Mouse (Mus musculus) midbrain, embryonic 11.5 days (tissue): Measurements from ENCODE around the gene Slit1. TPM values are rescaled to one million over a fixed set of nuclear protein-coding genes. Genes with fewer than 3 reads are reported as not detected.

Experiments used
- ATAC-seq: fragments of 200-750 bp; cut with Nextera tagmentation; 2 replicates; pipeline ENCODE4 v1.8.0; 2017; ENCODE audit warnings: moderate TSS enrichment, moderate library complexity; ENCODE audit not compliant: low FRiP score
- DNase-seq: peaks from one replicate; pipeline ENCODE4 v3.0.0; 2015; ENCODE audit warnings: low spot score; ENCODE audit errors: missing footprints
- H3K27ac ChIP-seq: fragments of 300-500 bp; sonication (generic); 2 replicates; pipeline ENCODE4 v1.5.1; 2014; ENCODE audit warnings: low read depth, low read length
- H3K27me3 ChIP-seq: fragments of 300-500 bp; sonication (generic); 2 replicates; pipeline ENCODE4 v1.6.1; 2014; ENCODE audit warnings: mild to moderate bottlenecking, low read length, moderate library complexity, mixed read lengths; ENCODE audit not compliant: control insufficient read depth, insufficient read depth
- H3K36me3 ChIP-seq: fragments of 300-500 bp; sonication (generic); 2 replicates; pipeline ENCODE4 v1.6.1; 2014; ENCODE audit warnings: mild to moderate bottlenecking, low read length, moderate library complexity, mixed read lengths; ENCODE audit not compliant: control insufficient read depth, insufficient read depth
- H3K4me1 ChIP-seq: fragments of 300-500 bp; sonication (generic); 2 replicates; pipeline ENCODE4 v1.6.1; 2014; ENCODE audit warnings: low read length; ENCODE audit not compliant: control insufficient read depth, insufficient read depth
- H3K4me2 ChIP-seq: fragments of 300-500 bp; sonication (generic); 2 replicates; pipeline ENCODE4 v1.6.1; 2014; ENCODE audit warnings: mild to moderate bottlenecking, moderate library complexity
- H3K4me3 ChIP-seq: fragments of 300-500 bp; sonication (generic); 2 replicates; pipeline ENCODE4 v1.5.1; 2014; ENCODE audit warnings: low read depth, low read length
- H3K9ac ChIP-seq: fragments of 300-500 bp; sonication (generic); 2 replicates; pipeline ENCODE4 v1.6.1; 2014; ENCODE audit warnings: low read length
- H3K9me3 ChIP-seq: fragments of 300-500 bp; sonication (generic); 2 replicates; pipeline ENCODE4 v1.6.1; 2016; ENCODE audit warnings: low read length; ENCODE audit not compliant: control insufficient read depth
- WGBS: fragments of 180-500 bp; shearing (Covaris S2); extraction: QIAGEN DNeasy Blood & Tissue Kit; methylation state at CpG from one replicate; pipeline ENCODE4 v1.1.7; 2014; 5-methylcytosine and 5-hydroxymethylcytosine counted together
- polyA plus RNA-seq: library from polyadenylated mRNA; unstranded; fragments of >200 nt; fragmentation: Nextera tagmentation; extraction: Ambion mirVana; gene quantifications from 2 replicates; pipeline ENCODE4 v1.2.1, GENCODE M21; 2014

The Slit1 gene
- polyA plus RNA-seq, 1 experiment from 2014 or later = 10.2 TPM

DNA sequence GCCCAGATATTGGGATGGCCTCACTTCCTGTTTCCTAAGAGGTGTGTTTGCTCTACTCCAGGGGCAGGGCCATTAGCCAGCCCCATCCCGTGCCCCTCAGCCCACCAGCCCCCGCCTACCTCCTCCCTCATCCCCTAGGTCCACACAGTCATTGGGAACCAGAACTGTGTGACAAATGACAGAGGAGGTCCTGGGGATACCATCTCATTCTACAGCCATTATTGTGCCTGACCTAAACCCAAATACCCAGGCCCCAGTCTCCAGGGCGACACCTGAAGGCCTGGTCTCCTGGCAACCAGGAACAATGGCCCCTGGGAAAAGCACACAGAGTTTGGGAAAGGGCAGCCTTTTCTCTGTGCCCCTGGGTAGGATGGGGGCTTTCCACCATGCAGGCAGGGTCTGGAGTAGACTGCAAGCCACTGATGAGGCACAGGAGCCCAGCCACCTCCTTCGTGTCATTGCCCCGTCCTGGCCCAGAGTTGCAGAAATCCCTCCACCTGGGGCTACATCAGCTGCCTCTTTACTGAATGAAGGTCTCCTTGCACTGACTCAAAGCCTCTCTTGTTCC lies 44.5 kb downstream of the Slit1 start:
- 14% methylated on average over 5 of the region's 5 CpGs for WGBS

DNA sequence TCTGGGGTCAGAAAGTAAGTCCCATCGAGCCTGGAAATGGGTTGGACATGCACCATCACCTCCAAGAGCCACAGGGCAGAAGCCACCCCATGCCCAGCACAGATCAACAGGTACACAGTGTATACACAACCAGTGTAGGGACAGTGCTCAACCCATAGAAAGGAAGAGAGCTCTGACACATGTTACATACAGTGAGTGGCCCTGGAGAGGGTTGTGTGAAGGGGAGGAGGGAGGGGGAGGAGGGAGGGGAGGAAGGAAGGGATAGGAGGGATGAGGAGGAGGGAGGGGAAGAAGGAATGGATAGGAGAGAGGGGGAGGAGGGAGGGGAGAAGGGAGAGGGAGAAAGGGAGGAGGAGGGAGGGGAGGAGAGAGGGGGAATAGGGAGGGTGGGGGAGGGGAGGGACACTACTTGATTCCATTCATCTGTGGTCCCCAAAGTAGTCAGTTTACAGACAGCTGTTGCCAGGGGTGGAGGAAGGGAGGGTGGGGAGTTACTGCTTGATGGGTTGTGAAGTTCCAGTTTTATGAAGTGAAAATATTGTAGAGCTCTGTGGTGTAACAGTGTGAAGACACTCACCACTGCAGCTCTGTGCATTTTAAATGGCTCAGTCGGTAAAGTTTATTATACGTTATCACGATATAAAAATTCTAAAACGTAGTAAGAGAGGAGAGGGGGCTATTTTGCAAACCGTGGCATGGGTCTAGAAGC lies 45.5 kb downstream of the Slit1 start:
- Histone ChIP-seq H3K27me3 (peaks cover 10% of the 10 kb centered on the region), H3K36me3 (no peaks in the 10 kb centered on the region), H3K9ac (no peak overlapping the region), H3K4me2 (peak overlapping the region; percentile 4; the same call in 1 of the 2 replicates), H3K9me3 (no peaks in the 10 kb centered on the region), H3K4me3 (no peak overlapping the region), H3K27ac (peak overlapping the region; percentile 83), H3K4me1 (peaks cover 61% of the 10 kb centered on the region)
- 59% methylated on average over 6 of the region's 6 CpGs for WGBS
- peak; percentile 73 for ATAC-seq
- DNase-seq = peak; percentile 92

More for the DNA sequence above, 44.5 kb downstream of the Slit1 start:
- Histone ChIP-seq H3K9me3 (no peaks in the 10 kb centered on the region), H3K27ac (peak overlapping the region; percentile 83), H3K9ac (no peak overlapping the region), H3K4me2 (no peak overlapping the region), H3K27me3 (peaks cover 10% of the 10 kb centered on the region), H3K4me1 (peaks cover 56% of the 10 kb centered on the region), H3K4me3 (no peak overlapping the region), H3K36me3 (no peaks in the 10 kb centered on the region)
- DNase-seq (peak; percentile 94), ATAC-seq (peak; percentile 77)

DNA sequence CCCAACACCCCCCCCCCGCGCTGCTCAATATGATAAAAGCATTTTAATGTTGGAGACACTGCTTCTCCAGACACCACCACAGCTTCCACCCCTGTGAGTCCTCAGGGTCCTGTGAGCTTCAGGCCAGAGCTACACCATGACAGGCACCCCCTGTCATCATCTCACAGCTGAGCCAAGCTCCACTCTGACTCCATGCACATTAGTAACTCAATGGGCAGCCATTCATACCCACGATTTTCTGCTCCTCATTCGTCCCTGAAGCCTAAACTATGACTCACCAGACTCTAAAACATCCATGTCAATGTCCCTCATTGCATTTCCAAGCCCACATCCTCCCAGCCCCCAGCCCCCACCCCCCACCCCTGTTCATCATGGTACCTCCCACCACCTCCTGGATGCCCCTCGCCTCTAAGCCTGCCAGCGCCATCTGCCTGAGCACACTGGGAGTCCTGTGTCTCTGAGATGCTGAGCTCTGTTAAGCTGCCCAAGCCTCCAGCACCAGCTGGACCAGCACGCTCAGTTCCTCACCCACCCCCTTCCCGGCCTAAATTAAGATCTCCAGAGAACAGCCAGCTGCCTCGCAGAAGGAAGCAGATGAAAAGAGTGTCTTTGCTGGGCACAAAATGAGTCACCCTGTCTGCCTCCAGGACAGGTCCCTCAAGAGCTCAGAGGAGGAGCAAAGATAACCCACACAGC lies 46.2 kb downstream of the Slit1 start:
- Histone ChIP-seq H3K36me3 (no peaks in the 10 kb centered on the region), H3K27me3 (peaks cover 13% of the 10 kb centered on the region), H3K9ac (no peak overlapping the region), H3K4me3 (no peak overlapping the region), H3K27ac (peak overlapping the region; percentile 83), H3K4me2 (peak overlapping the region; percentile 4; the same call in 1 of the 2 replicates), H3K4me1 (peaks cover 61% of the 10 kb centered on the region), H3K9me3 (no peaks in the 10 kb centered on the region; the same call in 1 of the 2 replicates)
- DNase-seq = no peak
- WGBS = 26% methylated on average over 9 of the region's 9 CpGs
- ATAC-seq = peak; percentile 79

DNA sequence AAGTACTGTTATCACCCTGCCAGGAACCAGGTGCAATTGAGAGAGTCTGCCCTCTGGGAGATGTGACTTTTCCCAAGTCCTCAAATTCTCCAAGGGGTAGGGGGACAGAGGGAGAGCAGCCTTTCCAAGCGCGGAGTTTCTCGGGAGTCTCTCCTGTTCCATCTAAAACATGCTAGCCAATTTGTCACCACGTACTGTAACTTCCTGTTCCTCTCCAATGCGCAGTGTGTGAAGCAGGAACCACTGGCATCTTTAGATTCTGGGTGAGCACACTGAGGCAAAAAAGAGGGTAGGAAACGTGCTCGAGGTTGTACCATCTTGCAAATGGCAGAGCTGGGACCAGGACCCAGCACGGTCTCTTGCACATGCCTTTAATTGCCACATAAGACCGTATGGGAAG lies 47.0 kb downstream of the Slit1 start:
- H3K9ac ChIP-seq = no peak overlapping the region
- H3K27me3 ChIP-seq = peaks cover 13% of the 10 kb centered on the region
- no peak overlapping the region for H3K27ac ChIP-seq
- H3K4me3 ChIP-seq = no peak overlapping the region
- ATAC-seq = no peak
- no peaks in the 10 kb centered on the region; the same call in 1 of the 2 replicates for H3K9me3 ChIP-seq
- WGBS = 90% methylated on average over 9 of the region's 9 CpGs
- H3K4me1 ChIP-seq = peaks cover 61% of the 10 kb centered on the region
- DNase-seq = no peak
- H3K36me3 ChIP-seq = no peaks in the 10 kb centered on the region
- H3K4me2 ChIP-seq = no peak overlapping the region

DNA sequence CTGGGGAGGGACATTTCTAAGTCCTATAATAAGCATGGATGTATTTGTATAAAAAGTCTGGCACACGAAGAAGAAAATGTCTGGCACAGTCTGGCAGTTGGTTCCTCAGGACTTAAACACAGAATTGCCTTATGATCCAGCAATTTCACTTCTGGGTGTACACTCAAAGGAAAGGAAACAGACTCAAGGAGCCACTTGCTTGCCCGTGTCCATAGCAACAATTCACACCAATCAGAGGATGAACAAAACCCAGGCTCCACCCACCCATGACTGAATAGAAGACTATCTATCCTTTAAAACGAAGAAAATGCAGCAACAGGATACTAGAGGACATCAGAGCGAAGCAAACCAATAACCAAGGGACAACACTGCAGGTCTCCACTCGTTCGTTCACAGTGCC lies 48.4 kb downstream of the Slit1 start:
- ATAC-seq (no peak), DNase-seq (no peak)
- 61% methylated on average over 6 of the region's 6 CpGs for WGBS
- no peaks in the 10 kb centered on the region for H3K36me3 ChIP-seq
- H3K9ac ChIP-seq = no peak overlapping the region
- H3K27me3 ChIP-seq = peaks cover 13% of the 10 kb centered on the region
- H3K9me3 ChIP-seq = no peaks in the 10 kb centered on the region; the same call in 1 of the 2 replicates
- H3K4me1 ChIP-seq = peaks cover 56% of the 10 kb centered on the region
- no peak overlapping the region for H3K4me3 ChIP-seq
- H3K4me2 ChIP-seq = no peak overlapping the region
- H3K27ac ChIP-seq = no peak overlapping the region; the same call in 1 of the 2 replicates

DNA sequence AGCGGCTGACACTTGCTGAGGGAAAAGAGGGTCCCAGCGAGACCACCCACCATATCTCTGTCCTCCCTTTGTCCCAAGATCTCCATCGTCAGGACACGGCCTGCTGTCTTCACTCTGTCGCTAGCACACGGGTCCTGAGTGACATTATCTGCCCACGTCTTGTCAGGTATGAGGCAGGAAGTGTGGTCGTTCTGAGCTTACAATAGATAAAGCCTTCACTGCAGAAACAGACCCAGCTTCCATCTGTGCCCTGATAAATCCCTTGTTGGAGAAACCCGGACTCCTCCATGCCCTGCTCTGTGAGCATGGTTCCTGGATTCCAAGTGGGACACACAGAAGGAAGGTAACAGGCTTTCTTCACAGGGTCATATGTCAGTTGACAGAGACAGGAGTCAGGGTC lies 48.9 kb downstream of the Slit1 start:
- H3K9ac ChIP-seq = peak overlapping the region; percentile 28; the same call in 1 of the 2 replicates
- WGBS = 71% methylated on average over 9 of the region's 9 CpGs
- H3K27me3 ChIP-seq = peaks cover 13% of the 10 kb centered on the region
- no peak overlapping the region for H3K4me2 ChIP-seq
- DNase-seq = no peak
- peaks cover 53% of the 10 kb centered on the region for H3K4me1 ChIP-seq
- ATAC-seq = no peak
- no peaks in the 10 kb centered on the region; the same call in 1 of the 2 replicates for H3K9me3 ChIP-seq
- no peaks in the 10 kb centered on the region for H3K36me3 ChIP-seq
- no peak overlapping the region for H3K4me3 ChIP-seq
- H3K27ac ChIP-seq = peak overlapping the region; percentile 7

DNA sequence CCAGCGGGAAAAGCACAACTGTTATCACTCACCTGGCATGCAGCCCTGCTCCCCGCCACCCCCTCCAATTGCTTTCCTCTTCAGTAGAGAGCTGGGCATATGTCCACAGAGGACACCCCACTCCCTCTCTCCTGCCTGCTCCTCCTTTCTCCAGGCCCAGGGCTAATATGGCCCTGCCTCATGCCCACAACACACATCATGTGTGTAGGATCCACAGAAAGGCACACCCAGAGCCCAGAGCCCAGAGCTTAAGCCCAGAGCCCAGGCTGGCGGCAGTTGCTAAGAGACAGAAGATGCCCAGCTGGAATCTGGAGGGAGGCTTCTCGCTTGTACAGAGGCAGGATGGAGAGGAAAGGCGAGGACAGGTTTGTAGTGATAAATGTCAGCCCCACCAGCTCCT lies 49.7 kb downstream of the Slit1 start:
- 29% methylated on average over 5 of the region's 5 CpGs for WGBS
- Histone ChIP-seq H3K27me3 (peaks cover 13% of the 10 kb centered on the region), H3K27ac (no peak overlapping the region; the same call in 1 of the 2 replicates), H3K9ac (no peak overlapping the region), H3K9me3 (no peaks in the 10 kb centered on the region; the same call in 1 of the 2 replicates), H3K36me3 (no peaks in the 10 kb centered on the region), H3K4me2 (no peak overlapping the region), H3K4me1 (peaks cover 45% of the 10 kb centered on the region), H3K4me3 (no peak overlapping the region)
- no peak for DNase-seq
- no peak; the same call in 1 of the 2 replicates for ATAC-seq

DNA sequence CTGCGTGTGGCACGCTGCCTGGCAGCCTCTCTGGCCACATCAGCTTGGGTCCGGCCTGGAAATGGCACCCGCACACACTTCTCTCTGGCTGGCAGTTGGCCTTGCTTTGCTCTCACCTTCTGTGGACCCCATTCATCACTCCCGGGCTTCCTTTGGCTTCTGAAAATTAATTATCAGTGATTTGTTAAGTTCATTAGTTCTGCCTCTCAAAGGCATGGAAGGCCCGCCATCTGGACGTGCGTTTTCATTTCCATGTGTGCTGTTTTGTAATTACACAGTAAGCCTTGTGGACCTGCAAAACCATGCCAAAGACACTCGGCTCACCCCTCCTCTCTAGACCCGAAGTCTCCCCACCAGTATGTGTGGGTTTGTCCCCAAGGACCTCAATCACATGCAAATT lies 53.4 kb downstream of the Slit1 start:
- 81% methylated on average over 10 of the region's 10 CpGs for WGBS
- Histone ChIP-seq H3K9ac (no peak overlapping the region), H3K4me3 (no peak overlapping the region), H3K27ac (no peak overlapping the region), H3K9me3 (no peaks in the 10 kb centered on the region; the same call in 1 of the 2 replicates), H3K4me1 (peaks cover 30% of the 10 kb centered on the region), H3K36me3 (no peaks in the 10 kb centered on the region), H3K4me2 (no peak overlapping the region), H3K27me3 (peaks cover 7% of the 10 kb centered on the region)
- DNase-seq (no peak), ATAC-seq (no peak)
